Mouse (Mus musculus) embryonic fibroblast, embryonic 13.5 days (primary cell): ENCODE measurements around the gene Rapgef1.

Experiments
- CTCF ChIP-seq: IDR thresholded peaks from 2 replicates; pipeline ENCODE4 v1.5.1; 2011; ENCODE audit warnings: mild to moderate bottlenecking, control low read depth, low read length, moderate library complexity, borderline replicate concordance; ENCODE audit not compliant: insufficient read depth
- POLR2A ChIP-seq: IDR thresholded peaks from 2 replicates; pipeline ENCODE4 v1.6.1; 2011; ENCODE audit warnings: low read depth, mild to moderate bottlenecking, control low read depth, low read length, moderate library complexity

- TF ChIP-seq CTCF (no peak), POLR2A (no peak)
Measured at GRCm38 (mm10) chr2:29634541-29634940, 15.0 kb downstream of the Rapgef1 start.
